Mouse (Mus musculus) brain, embryonic 14.5 days (tissue): ENCODE measurements around the gene Tmed11.
"Not testable (repeated sequence)": the region's sequence is repeated elsewhere in the genome, so short reads cannot be mapped to it uniquely, and the experiment has no call there.

Experiments
- CTCF ChIP-seq: fragments of 200-500 bp; IDR thresholded peaks from 2 replicates; pipeline ENCODE4 v1.5.1; 2012; ENCODE audit warnings: inconsistent platforms, mild to moderate bottlenecking, moderate library complexity, borderline replicate concordance; ENCODE audit not compliant: insufficient read depth, insufficient read length; ENCODE audit errors: extremely low read depth
- POLR2A ChIP-seq: fragments of 200-500 bp; IDR thresholded peaks from 2 replicates; pipeline ENCODE4 v1.6.1; 2012; ENCODE audit warnings: mild to moderate bottlenecking, inconsistent platforms, borderline replicate concordance; ENCODE audit not compliant: poor library complexity, insufficient read depth, insufficient read length, severe bottlenecking; ENCODE audit errors: extremely low read depth

DNA sequence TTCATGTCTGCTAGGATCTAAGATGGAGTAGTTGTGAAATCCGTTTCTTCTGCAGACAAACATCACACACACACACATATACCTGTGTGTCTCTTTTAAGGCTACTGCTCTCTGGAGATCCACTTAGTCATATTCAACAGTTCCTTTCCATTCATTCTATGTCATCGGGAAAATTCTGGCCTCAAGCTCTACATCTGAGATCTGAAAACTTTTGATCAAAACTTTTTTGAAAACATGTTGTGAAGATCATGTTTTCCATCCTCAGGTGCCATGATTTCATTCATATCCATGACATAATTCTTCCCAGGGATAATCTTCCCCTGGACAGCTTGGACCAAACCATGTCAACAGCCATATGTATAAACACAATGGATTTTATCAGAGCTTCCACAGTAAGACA, 13.6 kb upstream of the Tmed11 start, which contains the start of gene Vmn2r8:
- not testable (repeated sequence) for TF ChIP-seq CTCF, POLR2A
